Mouse (Mus musculus): ENCODE data around the gene Rrp36.

Gene Rrp36

GRCm38 (mm10) chr17:46685913-46686312 lies 11.8 kb upstream of the Rrp36 start:
- no peak for DNase-seq (ENCODE audit: low read depth, low spot score)

DNA sequence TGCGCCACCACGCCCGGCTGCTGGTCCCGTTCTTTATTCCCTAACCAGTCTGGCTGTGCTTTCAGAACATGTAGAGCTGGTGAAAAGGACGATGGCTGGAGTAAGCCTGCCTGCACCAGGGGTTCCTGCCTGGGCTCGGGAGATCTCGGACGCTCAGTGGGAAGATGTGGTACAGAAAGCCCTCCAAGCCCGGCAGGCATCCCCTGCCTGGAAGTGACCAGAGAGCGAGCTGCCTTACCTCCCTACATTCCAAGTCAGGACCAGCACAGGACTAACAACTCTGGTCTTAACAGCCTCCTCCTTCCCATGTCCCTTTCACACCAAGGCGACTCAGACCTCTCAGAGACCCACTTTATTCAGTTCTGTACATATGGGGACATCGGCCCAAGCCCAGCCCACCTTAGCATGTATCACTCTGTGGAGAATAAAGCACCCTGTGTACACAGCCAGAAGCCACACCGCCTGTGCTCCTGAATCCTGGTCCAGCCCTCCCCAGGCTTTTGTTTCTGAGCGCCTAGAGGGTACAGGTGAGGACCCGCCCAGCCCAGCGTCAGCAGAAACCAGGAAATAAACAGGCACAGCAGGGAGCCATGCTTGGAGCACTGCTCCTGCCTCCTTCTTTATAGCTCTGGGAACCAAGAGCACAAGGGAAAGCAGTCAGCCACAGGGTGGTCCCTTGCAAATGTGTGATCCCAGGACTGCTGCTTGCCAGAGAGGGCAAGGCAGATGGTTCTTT lies 8.7 kb upstream of the Rrp36 start:
- peak; percentile 96 for DNase-seq (ENCODE audit: low read depth, low spot score)

DNA sequence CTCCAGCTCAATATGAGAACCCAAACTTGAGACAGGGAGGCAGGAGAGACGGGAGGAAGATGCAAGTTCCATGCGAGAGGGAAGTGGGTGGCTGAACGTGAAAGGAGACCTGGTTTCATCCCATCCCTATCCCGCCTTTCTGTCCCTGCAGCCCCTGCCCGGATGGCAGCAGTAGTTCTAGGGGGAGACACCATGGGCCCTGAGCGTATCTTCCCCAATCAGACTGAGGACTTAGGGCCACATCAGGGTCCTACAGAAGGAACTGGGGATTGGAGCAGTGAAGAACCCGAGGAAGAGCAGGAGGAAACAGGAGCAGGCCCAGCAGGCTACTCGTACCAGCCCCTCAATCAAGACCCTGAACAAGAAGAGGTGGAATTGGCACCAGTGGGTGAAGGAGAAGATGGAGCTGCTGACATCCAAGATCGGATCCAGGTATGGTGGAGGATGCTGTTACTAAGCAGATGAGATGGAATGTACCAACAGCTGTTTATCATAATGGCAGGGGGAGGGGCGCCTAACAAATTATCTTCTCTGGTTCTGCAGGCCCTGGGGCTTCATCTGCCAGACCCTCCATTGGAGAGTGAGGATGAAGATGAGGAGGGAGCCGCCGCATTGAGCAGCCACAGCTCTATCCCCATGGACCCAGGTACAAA lies 7.4 kb upstream of the Rrp36 start:
- no peak for DNase-seq (ENCODE audit: low read depth, low spot score)

- peak; percentile 99 for DNase-seq (ENCODE audit: low read depth, low spot score)
Measured at GRCm38 (mm10) chr17:46680760-46681373, 6.7 kb upstream of the Rrp36 start, which contains the start of gene Klhdc3. Klhdc3 (minus strand) TSS chr17:46680914.

DNA sequence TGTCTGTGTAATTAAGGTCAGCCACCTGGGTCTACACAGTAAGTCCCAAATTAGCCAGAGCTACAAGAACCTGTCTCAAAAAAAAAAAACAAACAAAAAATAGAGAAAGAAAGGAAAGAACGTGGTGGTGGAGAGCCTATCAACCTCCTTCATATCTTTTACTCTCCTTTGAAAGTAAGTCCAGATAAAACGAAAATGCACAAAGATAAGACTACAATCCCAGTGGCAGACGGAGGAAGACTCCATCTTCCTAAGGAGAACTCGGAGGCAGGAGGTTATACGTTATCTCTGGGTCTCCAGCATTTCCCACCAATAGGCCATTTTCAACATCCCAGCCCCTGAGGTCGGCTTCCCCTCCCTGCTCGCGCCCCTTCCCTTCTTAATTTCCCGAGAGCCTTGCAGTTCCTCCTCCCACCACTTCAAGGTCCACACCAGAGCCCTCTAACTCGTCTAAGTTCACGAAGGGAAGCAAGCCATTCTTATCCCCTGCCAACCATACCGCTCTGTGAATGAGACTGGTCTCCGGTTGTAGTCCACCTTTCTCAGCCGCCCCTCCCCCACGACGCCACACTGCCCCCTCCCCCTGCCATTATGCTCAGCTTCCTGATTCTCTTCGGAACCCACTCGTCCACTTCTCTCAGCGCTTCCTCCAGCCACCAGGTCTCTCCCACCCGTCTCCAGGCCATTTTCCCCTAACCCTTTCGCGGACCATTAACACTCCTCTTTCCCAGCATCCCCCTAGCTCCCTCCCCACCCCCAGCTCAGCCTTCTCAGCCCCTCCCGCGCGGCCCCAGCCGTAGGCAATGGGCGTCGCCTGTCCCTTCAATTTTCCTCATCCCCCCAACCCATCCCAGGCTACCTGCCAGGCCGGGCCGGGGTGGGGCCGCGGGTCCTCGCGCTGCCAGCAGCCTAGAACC lies 5.9 kb upstream of the Rrp36 start:
- peak; percentile 81 for DNase-seq (ENCODE audit: low read depth, low spot score)

DNA sequence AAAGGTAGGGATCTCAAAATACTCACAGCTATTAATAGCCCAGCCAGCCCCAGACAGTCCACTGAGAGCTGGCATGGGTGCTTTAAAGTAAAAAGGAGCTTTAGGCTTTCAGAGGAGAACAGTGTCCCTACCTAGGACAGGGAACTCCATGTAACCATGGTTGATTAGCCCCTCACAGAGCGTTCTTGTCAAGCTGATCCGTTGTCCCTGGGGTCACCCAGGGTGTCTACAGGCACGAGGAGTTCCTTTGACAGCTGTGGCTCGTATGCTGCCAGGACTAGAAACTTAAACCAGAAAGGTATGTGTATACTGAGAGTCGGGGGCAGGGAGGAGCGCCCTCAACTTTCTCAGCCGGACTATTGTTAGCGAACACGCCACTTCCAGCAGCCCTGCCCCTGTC lies 4.8 kb upstream of the Rrp36 start:
- no peak for DNase-seq (ENCODE audit: low read depth, low spot score)

DNA sequence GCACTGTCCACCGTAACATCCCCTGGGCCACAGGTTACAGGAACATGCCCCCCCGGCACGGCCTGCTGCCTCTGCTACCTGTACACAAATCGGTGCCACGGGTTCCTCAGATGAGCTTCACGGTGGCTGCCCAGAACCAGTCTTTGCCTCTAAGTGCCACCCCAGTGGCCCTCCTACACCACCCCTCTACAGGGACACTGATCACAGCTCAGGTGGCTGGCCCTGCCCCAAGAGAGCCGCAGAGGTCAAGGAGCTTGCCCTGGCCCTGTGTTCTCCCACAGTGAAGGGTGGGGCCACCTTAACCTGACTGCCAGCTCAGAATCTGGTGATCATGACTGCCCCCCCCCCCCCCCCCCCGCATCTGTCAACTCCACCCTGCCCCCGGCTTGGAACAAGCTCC lies 4.3 kb upstream of the Rrp36 start, which contains the start of gene Mea1:
Gene Mea1, plus strand, starts transcription at position 378 of the 400 bp plus-strand sequence.
- no peak for DNase-seq (ENCODE audit: low read depth, low spot score)

DNA sequence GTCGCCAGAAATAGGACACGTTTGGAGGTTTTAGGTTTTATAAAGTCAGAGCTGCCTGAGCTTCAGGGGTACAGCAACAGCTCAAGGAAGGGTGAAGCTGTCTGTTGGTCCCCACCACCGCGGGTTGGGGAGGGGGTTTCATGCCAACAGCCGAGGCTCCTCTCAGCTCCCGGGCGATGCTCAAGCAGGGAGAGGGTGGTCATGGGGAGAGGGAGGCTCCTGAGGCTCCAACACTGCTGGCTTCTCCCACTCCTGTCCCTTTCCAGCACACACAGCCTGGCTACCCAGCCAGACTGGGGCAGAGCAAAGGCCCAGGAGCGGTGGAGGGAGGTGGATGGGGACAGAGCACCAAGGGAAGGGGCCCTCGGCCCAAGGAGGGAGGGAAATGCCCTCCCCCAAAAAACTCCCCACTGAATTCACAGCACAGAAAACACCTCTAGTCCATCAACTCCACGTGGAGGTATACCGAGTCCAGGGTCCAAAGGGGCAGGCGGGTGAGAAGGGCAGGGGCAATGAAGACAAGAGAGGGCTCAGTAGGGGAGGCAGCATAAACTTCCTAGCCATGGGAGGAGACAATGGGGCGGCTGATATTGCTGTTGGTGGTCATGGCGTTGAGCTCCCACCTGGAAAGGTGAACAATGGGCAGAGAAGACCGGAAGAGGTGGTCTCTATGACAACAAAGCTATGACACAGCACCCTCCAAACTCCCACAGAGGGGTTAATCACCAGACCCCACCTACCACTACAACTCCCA lies 555 bp upstream of the Rrp36 start:
- DNase-seq (ENCODE audit: low read depth, low spot score): no peak

DNA sequence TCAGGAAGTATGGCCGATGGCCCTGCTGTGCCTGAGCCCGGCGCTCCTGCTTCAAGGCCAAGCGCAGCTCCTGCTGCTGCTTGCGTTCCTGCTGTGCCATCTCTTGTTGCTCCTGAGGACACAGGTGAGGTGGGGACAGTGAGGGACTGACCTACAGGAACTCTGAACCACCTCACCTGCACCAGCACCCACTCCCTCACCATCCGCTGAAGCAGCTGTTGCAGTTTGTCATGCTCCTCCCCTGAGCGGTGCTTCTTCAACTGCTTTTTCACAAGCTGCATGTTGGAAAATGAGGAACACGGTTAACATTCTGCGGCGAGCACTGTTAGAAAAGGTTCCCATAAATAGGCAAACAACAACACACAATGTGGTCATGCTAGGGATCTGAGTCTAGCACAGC lies 4.2 kb downstream of the Rrp36 start:
- DNase-seq (ENCODE audit: low read depth, low spot score): no peak

- DNase-seq (ENCODE audit: low read depth, low spot score): peak; percentile 66
Measured at GRCm38 (mm10) chr17:46667712-46668111, 6.4 kb downstream of the Rrp36 start.

DNA sequence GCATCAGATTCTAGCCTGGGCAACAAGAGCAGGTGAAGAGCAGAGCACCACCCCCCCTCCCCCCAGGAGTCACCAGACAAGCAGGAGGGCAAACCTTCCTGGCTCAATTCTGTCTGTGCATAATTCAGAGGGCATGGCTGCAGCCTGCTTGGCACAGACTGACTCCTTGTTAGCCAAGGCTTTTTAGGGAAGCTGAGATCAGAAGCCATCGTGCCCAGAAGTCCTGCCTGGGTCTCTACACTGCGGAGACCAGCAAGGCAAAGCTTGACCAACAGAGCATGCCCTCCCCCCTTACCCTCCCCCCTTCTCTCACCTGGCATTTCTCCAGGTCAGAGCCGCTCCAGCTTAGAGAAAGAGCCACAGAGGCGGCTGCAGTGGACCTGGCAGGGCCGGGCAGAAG lies 11.4 kb downstream of the Rrp36 start:
- no peak for DNase-seq (ENCODE audit: low read depth, low spot score)

DNA sequence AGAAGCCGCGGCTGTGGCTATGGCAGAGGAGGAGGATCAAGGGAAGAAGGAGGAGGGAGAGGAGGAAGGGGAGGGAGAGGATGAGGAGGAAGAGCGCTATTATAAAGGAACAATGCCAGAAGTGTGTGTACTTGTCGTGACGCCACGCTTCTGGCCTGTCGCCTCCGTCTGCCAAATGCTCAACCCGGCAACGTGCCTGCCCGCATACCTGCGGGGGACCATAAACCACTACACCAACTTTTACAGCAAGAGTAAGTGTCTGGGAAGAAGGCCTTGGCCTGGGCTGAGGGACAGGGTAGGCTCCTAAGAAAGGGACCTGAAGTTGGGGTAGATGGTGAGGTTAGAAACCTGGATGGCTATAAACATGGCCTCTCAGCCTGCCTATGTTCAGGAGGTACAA lies 12.2 kb downstream of the Rrp36 start:
- no peak for DNase-seq (ENCODE audit: low read depth, low spot score)

- no peak for DNase-seq (ENCODE audit: low read depth, low spot score)
Measured at GRCm38 (mm10) chr17:46661351-46661750, 12.8 kb downstream of the Rrp36 start.

GRCm38 (mm10) chr17:46656054-46656453 lies 18.1 kb downstream of the Rrp36 start:
- DNase-seq (ENCODE audit: low read depth, low spot score): no peak

DNA sequence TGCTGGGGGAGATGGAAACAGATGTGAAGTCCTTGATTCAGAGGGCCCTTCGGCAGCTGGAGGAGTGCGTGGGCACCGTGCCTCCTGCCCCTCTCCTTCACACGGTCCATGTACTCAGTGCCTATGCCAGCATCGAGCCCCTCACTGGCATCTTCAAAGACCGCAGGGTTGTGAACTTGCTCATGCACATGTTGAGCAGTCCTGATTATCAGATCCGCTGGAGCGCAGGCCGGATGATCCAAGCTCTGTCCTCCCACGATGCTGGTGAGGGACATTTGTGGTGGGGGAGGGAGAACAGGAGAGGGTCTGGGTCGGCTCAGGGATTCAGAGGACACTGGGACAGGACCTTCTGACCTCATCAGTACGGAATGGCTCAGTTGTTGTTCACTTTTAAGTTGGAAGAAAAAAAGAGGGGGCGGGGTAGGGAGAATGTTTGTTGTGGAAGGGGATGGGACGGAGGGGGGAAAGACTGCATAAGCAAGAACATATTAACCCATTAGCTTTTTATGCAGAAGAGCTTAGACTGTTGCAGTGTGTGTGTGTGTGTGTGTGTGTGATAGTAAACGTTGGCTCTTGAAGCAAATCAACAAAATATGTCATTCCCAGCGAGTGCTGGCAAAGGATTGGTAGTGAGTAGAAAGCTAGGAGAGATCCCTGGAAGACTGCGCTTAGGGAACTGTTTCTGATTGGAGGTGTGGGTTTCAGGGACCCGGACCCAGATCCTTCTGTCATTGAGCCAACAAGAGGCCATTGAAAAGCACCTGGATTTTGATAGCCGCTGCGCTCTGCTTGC lies 22.2 kb downstream of the Rrp36 start:
- DNase-seq (ENCODE audit: low read depth, low spot score): no peak

GRCm38 (mm10) chr17:46651292-46651691 lies 22.9 kb downstream of the Rrp36 start:
- DNase-seq (ENCODE audit: low read depth, low spot score): no peak

- peak; percentile 97 for DNase-seq (ENCODE audit: low read depth, low spot score)
Measured at GRCm38 (mm10) chr17:46650232-46651031, 23.7 kb downstream of the Rrp36 start, which contains the start of gene Cul7. Cul7 (plus strand) TSS chr17:46650337.

- no peak for DNase-seq (ENCODE audit: low read depth, low spot score)
Measured at GRCm38 (mm10) chr17:46649811-46650210, 24.3 kb downstream of the Rrp36 start.

- DNase-seq (ENCODE audit: low read depth, low spot score): no peak
Measured at GRCm38 (mm10) chr17:46648436-46648835, 25.7 kb downstream of the Rrp36 start.

Data from ZHBTc4 (cell line).